Mouse (Mus musculus): ENCODE data around the gene Pcsk7. TPM values are rescaled to one million over a fixed set of nuclear protein-coding genes. Genes with fewer than 3 reads are reported as not detected.

Gene Pcsk7
- polyA plus RNA-seq, 1 experiment from 2014 or later: 22.2 TPM

DNA sequence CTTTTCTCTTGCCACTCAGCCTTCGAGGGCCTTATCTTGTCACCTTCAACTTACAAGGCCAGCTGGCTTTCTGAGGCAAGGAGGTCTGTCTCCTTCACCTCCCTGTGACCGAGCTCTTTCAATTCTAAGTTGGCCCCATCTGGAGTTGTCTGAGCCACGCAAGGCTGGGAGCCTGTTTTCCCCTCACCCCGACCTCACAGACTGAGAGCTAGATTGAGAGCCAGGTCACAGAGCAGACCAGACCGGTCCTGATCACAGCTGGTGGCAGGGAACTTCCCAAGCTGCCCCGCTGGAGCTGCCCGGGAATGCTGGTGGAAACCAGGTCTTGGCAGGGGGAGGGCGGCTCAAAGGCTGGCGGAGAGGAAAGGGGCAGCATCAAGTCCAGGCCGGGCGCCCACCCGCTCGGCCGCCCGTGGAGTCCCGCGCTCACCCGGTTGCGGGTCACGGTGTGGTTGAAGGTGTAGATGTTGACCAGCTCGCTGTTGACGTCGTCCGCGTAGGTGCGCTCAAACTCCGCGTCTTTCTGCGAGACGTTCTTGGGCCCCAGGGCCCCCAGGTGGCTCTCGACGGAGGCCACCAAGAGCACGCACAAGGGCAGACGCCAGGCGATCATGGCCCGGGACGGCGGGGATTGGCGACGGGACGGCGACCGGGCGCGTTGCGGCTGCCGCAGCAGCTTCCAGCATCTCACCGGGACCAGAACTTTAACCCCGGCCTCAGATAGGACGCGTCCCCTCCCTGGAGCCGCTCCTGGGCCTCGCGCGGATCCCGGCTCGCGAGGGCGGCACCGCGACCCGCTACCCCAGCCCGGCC lies 48.2 kb downstream of the Pcsk7 start:
- WGBS: 1% methylated on average over 52 of the region's 63 CpGs
- peaks cover 36% of the 10 kb centered on the region for H3K4me1 ChIP-seq (replicated peaks)

GRCm38 (mm10) chr9:45955107-45955963 lies 49.0 kb downstream of the Pcsk7 start, which contains the start of gene Sidt2:
TSS of gene Sidt2 (minus strand) at chr9:45955258.
- Histone ChIP-seq H3K4me2 (peak within 1 kb of the TSS; percentile 71), H3K27ac (replicated peaks) (peak within 1 kb of the TSS; percentile 81), H3K4me1 (replicated peaks) (peaks cover 36% of the 10 kb centered on the region), H3K9ac (peak within 1 kb of the TSS; percentile 79), H3K36me3 (peaks cover 10% of the 10 kb centered on the region), H3K9me3 (no peaks in the 10 kb centered on the region), H3K4me3 (peak within 1 kb of the TSS; percentile 75), H3K27me3 (no peaks in the 10 kb centered on the region)
- peak; percentile 97 for ATAC-seq (ENCODE audit: low FRiP score, low read depth)
- WGBS: under 1% methylated on average over 38 of the region's 48 CpGs

More for the DNA sequence above, 48.2 kb downstream of the Pcsk7 start:
- Histone ChIP-seq H3K27me3 (no peaks in the 10 kb centered on the region), H3K9ac (peak overlapping the region; percentile 79), H3K4me3 (peak overlapping the region; percentile 75), H3K4me2 (peak overlapping the region; percentile 71), H3K36me3 (peaks cover 18% of the 10 kb centered on the region), H3K27ac (replicated peaks) (peak overlapping the region; percentile 81), H3K9me3 (no peaks in the 10 kb centered on the region)
- ATAC-seq (ENCODE audit: low FRiP score, low read depth): peak; percentile 76

GRCm38 (mm10) chr9:45958023-45958670 lies 51.9 kb downstream of the Pcsk7 start:
- Histone ChIP-seq H3K27me3 (no peaks in the 10 kb centered on the region), H3K36me3 (peaks cover 6% of the 10 kb centered on the region), H3K9me3 (no peaks in the 10 kb centered on the region), H3K4me3 (no peak overlapping the region), H3K27ac (replicated peaks) (peak overlapping the region; percentile 64; the same call in 1 of the 2 replicates), H3K4me1 (replicated peaks) (peaks cover 33% of the 10 kb centered on the region), H3K4me2 (no peak overlapping the region), H3K9ac (no peak overlapping the region)
- ATAC-seq (ENCODE audit: low FRiP score, low read depth): no peak
- WGBS: 63% methylated on average over 7 of the region's 7 CpGs

DNA sequence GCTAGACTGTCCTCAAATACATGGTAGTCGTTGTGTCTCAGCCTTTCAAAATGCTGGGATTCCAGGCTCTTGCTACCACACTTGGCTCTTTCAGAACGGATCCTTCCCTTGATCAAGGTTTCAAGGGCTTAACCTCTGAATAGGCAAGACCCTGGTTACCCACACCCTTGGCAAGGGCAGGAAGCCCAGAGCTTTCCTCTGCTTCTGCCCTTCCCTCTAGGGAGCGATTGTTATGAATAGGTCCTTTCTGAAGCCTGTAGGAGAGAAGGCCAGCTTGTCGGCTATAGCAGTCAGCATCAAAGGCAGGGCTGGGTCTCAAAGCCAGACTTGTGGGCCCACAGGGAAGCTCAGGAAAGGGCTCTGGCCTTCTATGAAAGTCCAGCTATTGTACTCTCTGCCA lies 52.6 kb downstream of the Pcsk7 start:
- Histone ChIP-seq H3K9me3 (no peaks in the 10 kb centered on the region), H3K27me3 (no peaks in the 10 kb centered on the region), H3K4me2 (no peak overlapping the region), H3K4me3 (no peak overlapping the region), H3K4me1 (replicated peaks) (peaks cover 26% of the 10 kb centered on the region), H3K9ac (no peak overlapping the region), H3K36me3 (peaks cover 13% of the 10 kb centered on the region), H3K27ac (replicated peaks) (peak overlapping the region; percentile 64)
- 38% methylated on average over 4 of the region's 4 CpGs for WGBS
- ATAC-seq (ENCODE audit: low FRiP score, low read depth): no peak

GRCm38 (mm10) chr9:45959661-45960060 lies 53.4 kb downstream of the Pcsk7 start:
- no peaks in the 10 kb centered on the region for H3K27me3 ChIP-seq
- H3K4me2 ChIP-seq: no peak overlapping the region
- H3K4me3 ChIP-seq: no peak overlapping the region
- ATAC-seq (ENCODE audit: low FRiP score, low read depth): no peak
- H3K4me1 ChIP-seq (replicated peaks): peaks cover 19% of the 10 kb centered on the region
- H3K9me3 ChIP-seq: no peaks in the 10 kb centered on the region
- no peak overlapping the region for H3K27ac ChIP-seq (replicated peaks)
- H3K36me3 ChIP-seq: peaks cover 20% of the 10 kb centered on the region
- WGBS: 90% methylated on average over 7 of the region's 7 CpGs
- no peak overlapping the region for H3K9ac ChIP-seq

GRCm38 (mm10) chr9:45961855-45962254 lies 55.6 kb downstream of the Pcsk7 start:
- no peak overlapping the region for H3K4me2 ChIP-seq
- H3K4me3 ChIP-seq: no peak overlapping the region
- peaks cover 11% of the 10 kb centered on the region; the same call in 1 of the 2 replicates for H3K4me1 ChIP-seq (replicated peaks)
- H3K9me3 ChIP-seq: no peaks in the 10 kb centered on the region
- H3K27ac ChIP-seq (replicated peaks): no peak overlapping the region
- no peak overlapping the region for H3K9ac ChIP-seq
- 87% methylated on average over 2 of the region's 2 CpGs for WGBS
- no peak for ATAC-seq (ENCODE audit: low FRiP score, low read depth)
- H3K36me3 ChIP-seq: peaks cover 35% of the 10 kb centered on the region
- H3K27me3 ChIP-seq: no peaks in the 10 kb centered on the region

DNA sequence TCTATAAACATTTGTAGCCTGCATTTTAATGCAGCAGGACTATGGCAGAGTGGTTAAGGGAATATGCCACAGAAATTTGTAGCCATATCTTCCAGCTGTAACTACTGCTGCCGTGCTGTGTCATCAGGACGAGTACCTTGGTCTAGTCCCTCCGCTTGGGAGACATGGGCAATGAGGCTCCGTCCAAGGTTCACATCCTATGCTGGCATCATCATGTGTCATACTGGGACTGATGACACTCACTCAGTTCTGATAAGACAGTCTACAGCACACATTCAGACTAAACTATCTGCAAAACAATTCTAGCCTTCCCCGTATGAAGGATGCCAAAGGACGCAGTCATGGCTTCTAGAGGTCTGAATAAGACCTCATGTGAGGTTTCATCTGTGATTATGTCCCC lies 57.3 kb downstream of the Pcsk7 start:
- H3K4me1 ChIP-seq (replicated peaks): peaks cover 5% of the 10 kb centered on the region; the same call in 1 of the 2 replicates
- H3K9ac ChIP-seq: no peak overlapping the region
- ATAC-seq (ENCODE audit: low FRiP score, low read depth): no peak
- peaks cover 49% of the 10 kb centered on the region for H3K36me3 ChIP-seq
- no peak overlapping the region for H3K4me2 ChIP-seq
- 91% methylated on average over 6 of the region's 6 CpGs for WGBS
- no peaks in the 10 kb centered on the region for H3K27me3 ChIP-seq
- H3K4me3 ChIP-seq: no peak overlapping the region
- no peaks in the 10 kb centered on the region for H3K9me3 ChIP-seq
- no peak overlapping the region for H3K27ac ChIP-seq (replicated peaks)

- Histone ChIP-seq H3K4me3 (no peak overlapping the region), H3K27ac (replicated peaks) (no peak overlapping the region), H3K9ac (no peak overlapping the region), H3K4me1 (replicated peaks) (peaks cover 21% of the 10 kb centered on the region), H3K4me2 (no peak overlapping the region), H3K36me3 (peaks cover 37% of the 10 kb centered on the region), H3K27me3 (no peaks in the 10 kb centered on the region), H3K9me3 (no peaks in the 10 kb centered on the region)
- ATAC-seq (ENCODE audit: low FRiP score, low read depth): no peak
- WGBS: 80% methylated on average over 2 of the region's 2 CpGs
Measured at GRCm38 (mm10) chr9:45976884-45977283, 70.6 kb downstream of the Pcsk7 start.

Small RNA genes lying within 50 kb of the gene (microRNA-seq; reads per million reads assigned to microRNA genes)
- gene Mir7087: not detected

Other genes starting within 250 kb of the Pcsk7 start
- 14.8 and 14.9 TPM in 2 replicates for gene Cep164, start 77.8 kb upstream of the Pcsk7 start, polyA plus RNA-seq (2015; fragmentation: Nextera tagmentation; extraction: Ambion mirVana)
- 52.2 and 53.1 TPM in 2 replicates for gene Bace1, start 67.9 kb upstream of the Pcsk7 start, polyA plus RNA-seq (2015; fragmentation: Nextera tagmentation; extraction: Ambion mirVana)
- 94.1 and 109 TPM in 2 replicates for gene Rnf214, start 414 bp downstream of the Pcsk7 start, polyA plus RNA-seq (2015; fragmentation: Nextera tagmentation; extraction: Ambion mirVana)
- 6.5 and 7.2 TPM in 2 replicates for gene Tagln, start 29.6 kb downstream of the Pcsk7 start, polyA plus RNA-seq (2015; fragmentation: Nextera tagmentation; extraction: Ambion mirVana)
- gene Sidt2, start 48.8 kb downstream of the Pcsk7 start, polyA plus RNA-seq (2015; fragmentation: Nextera tagmentation; extraction: Ambion mirVana): 48.3 and 50.7 TPM in 2 replicates
- gene Pafah1b2, start 106.2 kb downstream of the Pcsk7 start, polyA plus RNA-seq (2015; fragmentation: Nextera tagmentation; extraction: Ambion mirVana): 258 and 263 TPM in 2 replicates
- gene Sik3, start 106.3 kb downstream of the Pcsk7 start, polyA plus RNA-seq (2015; fragmentation: Nextera tagmentation; extraction: Ambion mirVana): 11.6 and 12.6 TPM in 2 replicates